Mouse (Mus musculus) spleen, adult 10 weeks (tissue): Measurements from ENCODE around the gene Cacna1d. TPM values are rescaled to one million over a fixed set of nuclear protein-coding genes. Genes with fewer than 3 reads are reported as not detected.

Experiments
- polyA plus RNA-seq: library from polyadenylated mRNA; stranded (reverse); fragments of 350-450 nt; fragmentation: Illumina TruSeq; extraction: RNeasy Lipid Tissue Mini Kit (QIAGEN cat#74804); gene quantifications from one replicate; pipeline ENCODE4 v1.2.3, GENCODE M21; 2015; ENCODE audit warnings: low replicate concordance; ENCODE audit not compliant: insufficient read depth

The Cacna1d gene
- polyA plus RNA-seq = 4.4 TPM

GRCm38 (mm10) chr14:30491342-30491741 is at the start of gene Cacna1d:
Cacna1d (minus strand) TSS chr14:30491455.

GRCm38 (mm10) chr14:30479361-30479948 is 11.8 kb downstream of the Cacna1d start, which contains the start of gene Dcp1a:
Dcp1a (plus strand) TSS chr14:30479535.

GRCm38 (mm10) chr14:30008733-30009575 is 482.3 kb downstream of the Cacna1d start, which contains the start of the genes Il17rb and Chdh:
Il17rb (minus strand) TSS chr14:30008896.
Chdh (plus strand) TSS chr14:30009023.

Other genes starting within 250 kb of the Cacna1d start
- gene Dcp1a, start 11.9 kb downstream of the Cacna1d start, polyA plus RNA-seq = 27.0 TPM
- gene Tkt, start 56.9 kb upstream of the Cacna1d start, polyA plus RNA-seq = 67.4 TPM
- gene Prkcd, start 134.8 kb upstream of the Cacna1d start, polyA plus RNA-seq = 283 TPM
- 18.6 TPM for gene Rft1, start 162.9 kb upstream of the Cacna1d start, polyA plus RNA-seq
- gene Sfmbt1, start 223.4 kb upstream of the Cacna1d start, polyA plus RNA-seq = 15.8 TPM